Mouse (Mus musculus): Measurements from ENCODE around the gene Tmem97. TPM values are rescaled to one million over a fixed set of nuclear protein-coding genes. Genes with fewer than 3 reads are reported as not detected.

The Tmem97 gene
- polyA plus RNA-seq, 1 experiment from 2014 or later: 33.5 TPM

GRCm38 (mm10) chr11:78571854-78572253 is 21.3 kb upstream of the Tmem97 start:
- no peaks in the 10 kb centered on the region for H3K9me3 ChIP-seq
- peaks cover 51% of the 10 kb centered on the region for H3K36me3 ChIP-seq
- 93% methylated on average over 6 of the region's 6 CpGs for WGBS
- ATAC-seq: no peak
- no peaks in the 10 kb centered on the region for H3K4me1 ChIP-seq (replicated peaks)
- no peak overlapping the region for H3K9ac ChIP-seq (replicated peaks)
- H3K27me3 ChIP-seq: no peaks in the 10 kb centered on the region
- H3K27ac ChIP-seq: no peak overlapping the region
- no peak overlapping the region for H3K4me2 ChIP-seq (replicated peaks)
- H3K4me3 ChIP-seq (replicated peaks): no peak overlapping the region

- Histone ChIP-seq H3K9ac (replicated peaks) (no peak overlapping the region), H3K4me1 (replicated peaks) (no peaks in the 10 kb centered on the region), H3K4me2 (replicated peaks) (no peak overlapping the region), H3K4me3 (replicated peaks) (no peak overlapping the region), H3K27me3 (no peaks in the 10 kb centered on the region), H3K9me3 (no peaks in the 10 kb centered on the region), H3K27ac (no peak overlapping the region), H3K36me3 (peaks cover 52% of the 10 kb centered on the region)
- ATAC-seq: no peak
- WGBS: 93% methylated on average over 8 of the region's 8 CpGs
Observed at GRCm38 (mm10) chr11:78571441-78571840, 20.9 kb upstream of the Tmem97 start.

DNA sequence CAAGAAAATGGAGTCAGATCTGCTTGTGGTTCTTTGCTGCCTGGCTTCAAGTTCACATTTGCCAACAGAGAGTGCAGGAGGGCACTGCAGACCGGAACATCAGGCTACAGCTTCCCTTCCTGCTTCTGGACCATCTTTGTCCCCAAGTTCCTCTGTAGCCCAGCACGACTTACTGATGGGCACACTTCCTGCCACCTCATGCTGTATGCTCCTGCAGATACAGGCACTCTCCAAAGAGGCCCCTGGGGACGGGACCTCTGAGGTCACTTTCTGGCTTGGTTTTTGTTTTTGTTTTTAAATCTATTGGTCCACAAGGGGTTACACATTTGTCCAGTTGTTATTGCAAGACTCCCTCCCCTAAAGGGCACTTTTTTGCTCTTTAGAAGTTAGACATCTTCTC is 19.2 kb upstream of the Tmem97 start:
- peaks cover 57% of the 10 kb centered on the region for H3K36me3 ChIP-seq

DNA sequence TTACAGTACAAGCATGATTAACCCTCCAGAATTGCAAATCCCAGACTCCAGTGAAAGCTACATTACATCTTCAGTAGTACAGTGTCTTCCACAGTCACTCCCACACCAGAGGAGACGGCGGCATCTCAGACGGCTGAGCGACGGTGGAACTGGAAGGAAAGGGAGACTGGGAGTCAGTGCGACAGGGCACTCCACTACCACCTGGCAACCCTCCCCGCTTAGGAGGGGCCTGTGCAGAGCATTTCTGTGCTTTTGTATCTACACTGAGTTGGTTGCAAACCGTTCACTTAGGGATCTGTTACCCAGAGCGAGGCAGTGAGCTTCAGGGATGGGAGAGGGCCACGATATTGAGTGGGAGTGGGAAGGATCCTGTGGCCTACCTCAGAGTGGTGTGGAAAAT is 18.2 kb upstream of the Tmem97 start:
- no peaks in the 10 kb centered on the region for H3K9me3 ChIP-seq
- 90% methylated on average over 10 of the region's 10 CpGs for WGBS
- H3K4me3 ChIP-seq (replicated peaks): no peak overlapping the region
- no peaks in the 10 kb centered on the region for H3K4me1 ChIP-seq (replicated peaks)
- H3K27me3 ChIP-seq: no peaks in the 10 kb centered on the region
- no peak overlapping the region for H3K9ac ChIP-seq (replicated peaks)
- no peak overlapping the region for H3K27ac ChIP-seq
- peaks cover 53% of the 10 kb centered on the region for H3K36me3 ChIP-seq
- H3K4me2 ChIP-seq (replicated peaks): no peak overlapping the region
- no peak for ATAC-seq

More for the DNA sequence above, 19.2 kb upstream of the Tmem97 start:
- Histone ChIP-seq H3K27ac (no peak overlapping the region), H3K27me3 (no peaks in the 10 kb centered on the region), H3K9me3 (no peaks in the 10 kb centered on the region), H3K4me2 (replicated peaks) (no peak overlapping the region), H3K4me1 (replicated peaks) (no peaks in the 10 kb centered on the region), H3K9ac (replicated peaks) (no peak overlapping the region), H3K4me3 (replicated peaks) (no peak overlapping the region)
- 76% methylated on average over 3 of the region's 3 CpGs for WGBS
- no peak for ATAC-seq

- no peak for ATAC-seq
- H3K27ac ChIP-seq: no peak overlapping the region
- H3K27me3 ChIP-seq: no peaks in the 10 kb centered on the region
- H3K4me3 ChIP-seq (replicated peaks): no peak overlapping the region
- peaks cover 46% of the 10 kb centered on the region for H3K36me3 ChIP-seq
- H3K4me2 ChIP-seq (replicated peaks): no peak overlapping the region
- no peaks in the 10 kb centered on the region for H3K4me1 ChIP-seq (replicated peaks)
- WGBS: 97% methylated on average over 6 of the region's 6 CpGs
- no peak overlapping the region for H3K9ac ChIP-seq (replicated peaks)
- H3K9me3 ChIP-seq: no peaks in the 10 kb centered on the region
Observed at GRCm38 (mm10) chr11:78567614-78568013, 17.0 kb upstream of the Tmem97 start.

DNA sequence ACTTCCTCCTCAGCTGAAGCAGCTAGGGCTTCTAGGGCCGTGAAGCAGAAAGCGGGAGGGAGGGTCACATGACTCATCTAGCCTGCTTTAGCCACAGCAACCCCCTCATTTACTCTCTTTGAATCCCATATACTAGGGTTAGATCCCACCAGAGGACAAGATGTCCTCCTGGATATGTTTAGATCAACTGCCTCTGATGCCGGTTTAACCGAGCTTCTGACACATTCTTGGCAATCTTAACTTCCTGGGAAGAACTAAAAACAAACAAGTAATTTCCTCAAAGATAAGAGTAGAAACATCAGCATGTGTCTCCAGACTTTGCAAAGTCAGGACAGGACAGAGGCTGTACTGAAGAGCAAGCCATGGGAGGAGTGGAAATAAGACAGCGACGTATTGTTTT is 16.2 kb upstream of the Tmem97 start:
- no peak overlapping the region for H3K4me3 ChIP-seq (replicated peaks)

GRCm38 (mm10) chr11:78560447-78560846 is 9.9 kb upstream of the Tmem97 start:
- H3K9ac ChIP-seq (replicated peaks): no peak overlapping the region
- no peak overlapping the region for H3K27ac ChIP-seq
- no peaks in the 10 kb centered on the region for H3K27me3 ChIP-seq
- peak; percentile 78 for ATAC-seq
- WGBS: 26% methylated on average over 4 of the region's 4 CpGs
- H3K36me3 ChIP-seq: peaks cover 2% of the 10 kb centered on the region; the same call in 1 of the 2 replicates
- no peak overlapping the region for H3K4me2 ChIP-seq (replicated peaks)
- no peaks in the 10 kb centered on the region for H3K9me3 ChIP-seq
- no peak overlapping the region for H3K4me3 ChIP-seq (replicated peaks)
- 0 out of 2 replicates have a peak, but pooled peaks cover 2% of the 10 kb centered on the region for H3K4me1 ChIP-seq (replicated peaks)

More for the DNA sequence above, 16.2 kb upstream of the Tmem97 start:
- no peaks in the 10 kb centered on the region for H3K9me3 ChIP-seq
- WGBS: 91% methylated on average over 6 of the region's 6 CpGs
- no peak for ATAC-seq
- no peak overlapping the region for H3K9ac ChIP-seq (replicated peaks)
- H3K27me3 ChIP-seq: no peaks in the 10 kb centered on the region
- H3K4me1 ChIP-seq (replicated peaks): no peaks in the 10 kb centered on the region
- H3K27ac ChIP-seq: no peak overlapping the region
- H3K4me2 ChIP-seq (replicated peaks): no peak overlapping the region
- peaks cover 39% of the 10 kb centered on the region for H3K36me3 ChIP-seq

- 61% methylated on average over 8 of the region's 8 CpGs for WGBS
- ATAC-seq: no peak
Observed at GRCm38 (mm10) chr11:78557241-78557640, 6.7 kb upstream of the Tmem97 start.

GRCm38 (mm10) chr11:78556070-78556469 is 5.5 kb upstream of the Tmem97 start:
- no peaks in the 10 kb centered on the region for H3K27me3 ChIP-seq
- H3K4me3 ChIP-seq (replicated peaks): no peak overlapping the region
- H3K27ac ChIP-seq: no peak overlapping the region
- no peaks in the 10 kb centered on the region for H3K9me3 ChIP-seq
- WGBS: 83% methylated on average over 4 of the region's 4 CpGs
- no peak for ATAC-seq
- H3K4me1 ChIP-seq (replicated peaks): peaks cover 4% of the 10 kb centered on the region; the same call in 1 of the 2 replicates
- no peak overlapping the region for H3K4me2 ChIP-seq (replicated peaks)
- no peak overlapping the region for H3K9ac ChIP-seq (replicated peaks)
- no peaks in the 10 kb centered on the region for H3K36me3 ChIP-seq

More at GRCm38 (mm10) chr11:78557241-78557640, 6.7 kb upstream of the Tmem97 start:
- Histone ChIP-seq H3K4me1 (replicated peaks) (0 out of 2 replicates have a peak, but pooled peaks cover 2% of the 10 kb centered on the region), H3K27ac (0 out of 2 replicates have a peak overlapping the region, but pooled peaks have one; percentile 25), H3K9me3 (no peaks in the 10 kb centered on the region), H3K4me3 (replicated peaks) (no peak overlapping the region), H3K4me2 (replicated peaks) (no peak overlapping the region), H3K27me3 (no peaks in the 10 kb centered on the region), H3K36me3 (no peaks in the 10 kb centered on the region), H3K9ac (replicated peaks) (no peak overlapping the region)

GRCm38 (mm10) chr11:78555623-78556022 is 5.0 kb upstream of the Tmem97 start:
- Histone ChIP-seq H3K4me1 (replicated peaks) (peaks cover 5% of the 10 kb centered on the region; the same call in 1 of the 2 replicates), H3K36me3 (no peaks in the 10 kb centered on the region), H3K4me3 (replicated peaks) (no peak overlapping the region), H3K27me3 (no peaks in the 10 kb centered on the region), H3K27ac (no peak overlapping the region), H3K9ac (replicated peaks) (no peak overlapping the region), H3K9me3 (no peaks in the 10 kb centered on the region), H3K4me2 (replicated peaks) (no peak overlapping the region)
- ATAC-seq: no peak
- 86% methylated on average over 3 of the region's 3 CpGs for WGBS

DNA sequence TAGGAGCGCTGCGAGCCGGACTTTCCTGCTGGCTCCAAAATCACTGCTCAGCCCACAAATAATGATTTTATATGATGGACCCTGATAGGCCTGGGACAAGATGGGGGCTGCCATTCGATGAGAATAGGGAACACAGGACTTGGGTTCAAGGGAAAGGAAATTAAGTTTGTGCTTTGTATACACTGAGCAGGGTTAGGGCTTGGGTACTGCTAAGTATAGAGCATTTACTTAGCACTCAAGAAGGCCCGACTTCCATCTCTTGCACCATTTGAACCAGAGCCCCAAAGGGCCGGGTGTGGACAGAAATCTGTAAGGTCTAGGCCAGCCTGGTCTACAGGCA is 452 bp upstream of the Tmem97 start:
- H3K4me1 ChIP-seq (replicated peaks): peaks cover 20% of the 10 kb centered on the region
- WGBS: 34% methylated on average over 6 of the region's 6 CpGs

GRCm38 (mm10) chr11:78549491-78549987 is 1.0 kb downstream of the Tmem97 start:
- peaks cover 20% of the 10 kb centered on the region for H3K4me1 ChIP-seq (replicated peaks)
- H3K9me3 ChIP-seq: no peaks in the 10 kb centered on the region
- H3K36me3 ChIP-seq: peaks cover 4% of the 10 kb centered on the region; the same call in 1 of the 2 replicates
- ATAC-seq: no peak
- H3K27ac ChIP-seq: no peak overlapping the region
- H3K4me2 ChIP-seq (replicated peaks): peak overlapping the region; percentile 82
- H3K9ac ChIP-seq (replicated peaks): peak overlapping the region; percentile 71
- 10% methylated on average over 5 of the region's 5 CpGs for WGBS
- H3K4me3 ChIP-seq (replicated peaks): peak overlapping the region; percentile 64
- H3K27me3 ChIP-seq: no peaks in the 10 kb centered on the region

More for the DNA sequence above, 452 bp upstream of the Tmem97 start:
- H3K9ac ChIP-seq (replicated peaks): peak overlapping the region; percentile 60
- no peaks in the 10 kb centered on the region for H3K36me3 ChIP-seq
- H3K27me3 ChIP-seq: no peaks in the 10 kb centered on the region
- peak overlapping the region; percentile 83 for H3K27ac ChIP-seq
- no peaks in the 10 kb centered on the region for H3K9me3 ChIP-seq
- ATAC-seq: peak; percentile 65
- H3K4me2 ChIP-seq (replicated peaks): peak overlapping the region; percentile 82
- peak overlapping the region; percentile 64 for H3K4me3 ChIP-seq (replicated peaks)

Data from midbrain, embryonic 13.5 days (tissue).